Mouse (Mus musculus) liver, embryonic 13.5 days (tissue): Measurements from ENCODE around the gene Tomm20. TPM values are rescaled to one million over a fixed set of nuclear protein-coding genes. Genes with fewer than 3 reads are reported as not detected.
"Not testable (repeated sequence)": the region's sequence is repeated elsewhere in the genome, so short reads cannot be mapped to it uniquely, and the experiment has no call there.

ENCODE experiments used
- ATAC-seq: fragments of 200-750 bp; cut with Nextera tagmentation; 2 replicates; pipeline ENCODE4 v1.8.0; 2017; ENCODE audit warnings: low read depth, mild to moderate bottlenecking, moderate number of reproducible peaks, moderate library complexity
- DNase-seq: peaks from one replicate; pipeline ENCODE4 v3.0.0; 2022
- H3K27ac ChIP-seq: fragments of 300-500 bp; sonication (generic); 2 replicates; pipeline ENCODE4 v1.5.1; 2015; ENCODE audit warnings: moderate library complexity, mild to moderate bottlenecking, inconsistent platforms
- H3K27me3 ChIP-seq: fragments of 300-500 bp; sonication (generic); 2 replicates; pipeline ENCODE4 v1.6.1; 2015; ENCODE audit warnings: mild to moderate bottlenecking, inconsistent platforms
- H3K36me3 ChIP-seq: fragments of 300-500 bp; sonication (generic); 2 replicates; pipeline ENCODE4 v1.6.1; 2015; ENCODE audit warnings: mild to moderate bottlenecking, inconsistent platforms
- H3K4me1 ChIP-seq: fragments of 300-500 bp; sonication (generic); replicated peaks from 2 replicates; pipeline ENCODE4 v1.6.1; 2015; ENCODE audit warnings: inconsistent platforms
- H3K4me2 ChIP-seq: fragments of 300-500 bp; sonication (generic); 2 replicates; pipeline ENCODE4 v1.6.1; 2015; ENCODE audit warnings: inconsistent platforms, mild to moderate bottlenecking, moderate library complexity
- H3K4me3 ChIP-seq: fragments of 300-500 bp; sonication (generic); replicated peaks from 2 replicates; pipeline ENCODE4 v1.5.1; 2015; ENCODE audit warnings: mild to moderate bottlenecking, inconsistent platforms
- H3K9ac ChIP-seq: fragments of 300-500 bp; sonication (generic); 2 replicates; pipeline ENCODE4 v1.6.1; 2015; ENCODE audit warnings: mild to moderate bottlenecking, inconsistent platforms
- H3K9me3 ChIP-seq: fragments of 300-500 bp; sonication (generic); replicated peaks from 2 replicates; pipeline ENCODE4 v1.6.1; 2016; ENCODE audit warnings: inconsistent platforms
- WGBS: fragments of 180-500 bp; shearing (Covaris S2); methylation state at CpG from one replicate; pipeline ENCODE4 v1.1.7; 2015; ENCODE audit not compliant: insufficient replicate concordance; 5-methylcytosine and 5-hydroxymethylcytosine counted together
- polyA plus RNA-seq: library from polyadenylated mRNA; unstranded; fragments of >200 nt; fragmentation: Nextera tagmentation; extraction: Ambion mirVana; gene quantifications from 2 replicates; pipeline ENCODE4 v1.2.1, GENCODE M21; 2015

Gene Tomm20
- polyA plus RNA-seq: 202 and 204 TPM in 2 replicates

- Histone ChIP-seq H3K4me2 (peak within 1 kb of the TSS; percentile 90), H3K36me3 (peaks cover 45% of the 10 kb centered on the region), H3K9me3 (no peaks in the 10 kb centered on the region), H3K9ac (peak within 1 kb of the TSS; percentile 94), H3K27me3 (no peaks in the 10 kb centered on the region), H3K4me1 (peaks cover 43% of the 10 kb centered on the region), H3K4me3 (peak within 1 kb of the TSS; percentile 91), H3K27ac (peak within 1 kb of the TSS; percentile 81)
- ATAC-seq (peak; percentile 88), DNase-seq (peak; percentile 90)
- under 1% methylated on average over 48 of the region's 48 CpGs for WGBS
Observed at GRCm38 (mm10) chr8:126945730-126946163, at the start of gene Tomm20. Gene Tomm20, minus strand, starts transcription at chr8:126945844.

- Histone ChIP-seq H3K27ac (no peak overlapping the region), H3K9ac (no peak overlapping the region), H3K9me3 (no peaks in the 10 kb centered on the region), H3K4me3 (no peak overlapping the region), H3K4me2 (no peak overlapping the region), H3K36me3 (no peaks in the 10 kb centered on the region), H3K27me3 (no peaks in the 10 kb centered on the region), H3K4me1 (no peaks in the 10 kb centered on the region)
- no peak for ATAC-seq
- WGBS: 53% methylated on average over 1 of the region's 1 CpGs
- no peak for DNase-seq
Observed at GRCm38 (mm10) chr8:126994506-126994905, 48.9 kb upstream of the Tomm20 start.

- Histone ChIP-seq H3K4me2 (no peak overlapping the region), H3K4me3 (no peak overlapping the region), H3K9ac (no peak overlapping the region), H3K9me3 (no peaks in the 10 kb centered on the region), H3K27ac (no peak overlapping the region), H3K4me1 (peaks cover 4% of the 10 kb centered on the region; the same call in 1 of the 2 replicates), H3K27me3 (peaks cover 9% of the 10 kb centered on the region), H3K36me3 (no peaks in the 10 kb centered on the region)
- DNase-seq (no peak), ATAC-seq (no peak)
- 60% methylated on average over 5 of the region's 5 CpGs for WGBS
Observed at GRCm38 (mm10) chr8:126989363-126990153, 43.9 kb upstream of the Tomm20 start.

GRCm38 (mm10) chr8:126988346-126989006, 42.8 kb upstream of the Tomm20 start:
- H3K27me3 ChIP-seq: peaks cover 9% of the 10 kb centered on the region
- WGBS: 49% methylated on average over 16 of the region's 16 CpGs

GRCm38 (mm10) chr8:126986495-126986894, 40.9 kb upstream of the Tomm20 start:
- no peak overlapping the region for H3K4me3 ChIP-seq
- H3K9ac ChIP-seq: no peak overlapping the region
- H3K4me2 ChIP-seq: no peak overlapping the region
- no peaks in the 10 kb centered on the region for H3K9me3 ChIP-seq
- WGBS: under 1% methylated on average over 12 of the region's 12 CpGs
- peak; percentile 45 for ATAC-seq
- H3K27ac ChIP-seq: no peak overlapping the region
- peaks cover 9% of the 10 kb centered on the region for H3K27me3 ChIP-seq
- DNase-seq: peak; percentile 47
- peaks cover 4% of the 10 kb centered on the region; the same call in 1 of the 2 replicates for H3K4me1 ChIP-seq
- H3K36me3 ChIP-seq: no peaks in the 10 kb centered on the region

More at GRCm38 (mm10) chr8:126988346-126989006, 42.8 kb upstream of the Tomm20 start:
- no peak for DNase-seq
- H3K9ac ChIP-seq: no peak overlapping the region
- H3K4me1 ChIP-seq: peaks cover 4% of the 10 kb centered on the region; the same call in 1 of the 2 replicates
- no peaks in the 10 kb centered on the region for H3K36me3 ChIP-seq
- no peak overlapping the region for H3K4me2 ChIP-seq
- no peak overlapping the region for H3K4me3 ChIP-seq
- no peak for ATAC-seq
- no peak overlapping the region for H3K27ac ChIP-seq
- H3K9me3 ChIP-seq: no peaks in the 10 kb centered on the region

GRCm38 (mm10) chr8:126980046-126980445, 34.4 kb upstream of the Tomm20 start:
- H3K9me3 ChIP-seq: no peaks in the 10 kb centered on the region
- DNase-seq: no peak
- peaks cover 19% of the 10 kb centered on the region for H3K27me3 ChIP-seq
- H3K9ac ChIP-seq: no peak overlapping the region
- H3K36me3 ChIP-seq: no peaks in the 10 kb centered on the region
- peaks cover 9% of the 10 kb centered on the region; the same call in 1 of the 2 replicates for H3K4me1 ChIP-seq
- no peak for ATAC-seq
- H3K4me2 ChIP-seq: no peak overlapping the region
- H3K4me3 ChIP-seq: no peak overlapping the region
- whole genome bisulfite sequencing: 49% methylated on average over 5 of the region's 5 CpGs
- no peak overlapping the region for H3K27ac ChIP-seq

GRCm38 (mm10) chr8:126979091-126979920, 33.7 kb upstream of the Tomm20 start:
- peak overlapping the region; percentile 51 for H3K4me2 ChIP-seq
- H3K4me3 ChIP-seq: peak overlapping the region; percentile 27
- no peak for DNase-seq
- no peak for ATAC-seq
- H3K27ac ChIP-seq: no peak overlapping the region
- WGBS: 19% methylated on average over 27 of the region's 27 CpGs
- H3K9ac ChIP-seq: no peak overlapping the region
- H3K36me3 ChIP-seq: no peaks in the 10 kb centered on the region
- no peaks in the 10 kb centered on the region for H3K9me3 ChIP-seq
- H3K4me1 ChIP-seq: peaks cover 12% of the 10 kb centered on the region
- peaks cover 19% of the 10 kb centered on the region for H3K27me3 ChIP-seq

- peak overlapping the region; percentile 27; the same call in 1 of the 2 replicates for H3K4me3 ChIP-seq
- not testable (repeated sequence) for H3K9ac ChIP-seq, H3K36me3 ChIP-seq, H3K27ac ChIP-seq, H3K9me3 ChIP-seq, DNase-seq, ATAC-seq
- WGBS: 30% methylated on average over 2 of the region's 3 CpGs
- H3K4me1 ChIP-seq: peaks cover 19% of the 10 kb centered on the region
- H3K4me2 ChIP-seq: peak overlapping the region; percentile 51
- H3K27me3 ChIP-seq: peaks cover 19% of the 10 kb centered on the region
Observed at GRCm38 (mm10) chr8:126978535-126978934, 32.9 kb upstream of the Tomm20 start.

- no peak overlapping the region for H3K4me3 ChIP-seq
- peaks cover 24% of the 10 kb centered on the region for H3K4me1 ChIP-seq
- 71% methylated on average over 10 of the region's 10 CpGs for WGBS
- H3K4me2 ChIP-seq: no peak overlapping the region
- ATAC-seq: no peak
- H3K36me3 ChIP-seq: no peaks in the 10 kb centered on the region
- no peak for DNase-seq
- H3K27ac ChIP-seq: no peak overlapping the region
- H3K9me3 ChIP-seq: no peaks in the 10 kb centered on the region
- no peak overlapping the region for H3K9ac ChIP-seq
- H3K27me3 ChIP-seq: peaks cover 19% of the 10 kb centered on the region
Observed at GRCm38 (mm10) chr8:126978028-126978427, 32.4 kb upstream of the Tomm20 start.

- DNase-seq (no peak), ATAC-seq (no peak)
- peaks cover 19% of the 10 kb centered on the region for H3K27me3 ChIP-seq
- H3K9ac ChIP-seq: no peak overlapping the region
- peaks cover 26% of the 10 kb centered on the region for H3K4me1 ChIP-seq
- H3K4me2 ChIP-seq: no peak overlapping the region
- no peak overlapping the region for H3K4me3 ChIP-seq
- no peaks in the 10 kb centered on the region for H3K9me3 ChIP-seq
- no peak overlapping the region for H3K27ac ChIP-seq
- 63% methylated on average over 8 of the region's 8 CpGs for WGBS
- no peaks in the 10 kb centered on the region for H3K36me3 ChIP-seq
Observed at GRCm38 (mm10) chr8:126976608-126977348, 31.1 kb upstream of the Tomm20 start.
